Mouse (Mus musculus) megakaryocyte, embryonic 14.5 days (primary cell): ENCODE measurements around the gene Rnf40.

Experiments
- FLI1 ChIP-seq: IDR thresholded peaks from 2 replicates; pipeline ENCODE4 v1.6.1; 2012; ENCODE audit warnings: low read length, inconsistent platforms, mixed read lengths
- GATA1 ChIP-seq: IDR thresholded peaks from 3 replicates; pipeline ENCODE4 v1.6.1; 2012; ENCODE audit warnings: mixed read lengths, low read length, inconsistent platforms, borderline replicate concordance

DNA sequence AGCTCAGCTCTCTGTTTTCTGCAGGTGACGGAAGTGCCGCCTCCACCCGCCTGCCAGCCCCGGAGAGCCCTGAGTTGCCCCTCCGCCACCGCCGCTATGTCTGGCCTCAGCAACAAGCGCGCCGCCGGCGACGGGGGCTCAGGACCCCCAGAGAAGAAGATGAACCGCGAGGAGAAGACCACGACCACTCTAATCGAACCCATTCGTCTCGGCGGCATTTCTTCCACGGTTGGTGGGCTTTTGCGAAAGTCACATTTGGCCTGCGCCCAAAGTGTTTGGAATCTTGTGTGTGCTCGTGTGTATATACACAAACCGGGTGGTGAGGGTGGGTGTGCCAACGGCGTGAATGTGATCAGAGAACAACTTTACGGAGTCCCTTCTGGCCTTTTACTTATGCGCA, 334 bp downstream of the Rnf40 start:
- TF ChIP-seq GATA1 (no peak), FLI1 (no peak)
